Mouse (Mus musculus) hindbrain, embryonic 10.5 days (tissue): ENCODE data around the gene 9830107B12Rik. TPM values are rescaled to one million over a fixed set of nuclear protein-coding genes. Genes with fewer than 3 reads are reported as not detected.

ENCODE experiments used
- DNase-seq: peaks from one replicate; pipeline ENCODE4 v3.0.0-alpha.2; 2017; ENCODE audit warnings: low spot score
- H3K27ac ChIP-seq: fragments of 300-500 bp; sonication (generic); 2 replicates; pipeline ENCODE4 v1.5.1; 2016; ENCODE audit warnings: mild to moderate bottlenecking, moderate library complexity
- H3K27me3 ChIP-seq: fragments of 300-500 bp; sonication (generic); 2 replicates; pipeline ENCODE4 v1.6.1; 2016; ENCODE audit warnings: mild to moderate bottlenecking; ENCODE audit not compliant: poor library complexity, insufficient read depth, severe bottlenecking
- H3K36me3 ChIP-seq: fragments of 300-500 bp; sonication (generic); 2 replicates; pipeline ENCODE4 v1.6.1; 2016; ENCODE audit warnings: mild to moderate bottlenecking, moderate library complexity
- H3K4me1 ChIP-seq: fragments of 300-500 bp; sonication (generic); replicated peaks from 2 replicates; pipeline ENCODE4 v1.6.1; 2016; ENCODE audit warnings: mild to moderate bottlenecking
- H3K4me3 ChIP-seq: fragments of 300-500 bp; sonication (generic); 2 replicates; pipeline ENCODE4 v1.5.1; 2016; ENCODE audit warnings: mild to moderate bottlenecking, moderate library complexity
- H3K9me3 ChIP-seq: fragments of 300-500 bp; sonication (generic); 2 replicates; pipeline ENCODE4 v1.6.1; 2016; ENCODE audit warnings: mild to moderate bottlenecking, moderate library complexity
- WGBS: fragments of 180-500 bp; shearing (Covaris S2); methylation state at CpG from one replicate; pipeline ENCODE4 v1.1.7; 2016; 5-methylcytosine and 5-hydroxymethylcytosine counted together
- polyA plus RNA-seq: library from polyadenylated mRNA; unstranded; fragments of >200 nt; fragmentation: Nextera tagmentation; extraction: Ambion mirVana; gene quantifications from 2 replicates; pipeline ENCODE4 v1.2.1, GENCODE M21; 2016

Gene 9830107B12Rik
- polyA plus RNA-seq, 1 experiment from 2014 or later: not detected

DNA sequence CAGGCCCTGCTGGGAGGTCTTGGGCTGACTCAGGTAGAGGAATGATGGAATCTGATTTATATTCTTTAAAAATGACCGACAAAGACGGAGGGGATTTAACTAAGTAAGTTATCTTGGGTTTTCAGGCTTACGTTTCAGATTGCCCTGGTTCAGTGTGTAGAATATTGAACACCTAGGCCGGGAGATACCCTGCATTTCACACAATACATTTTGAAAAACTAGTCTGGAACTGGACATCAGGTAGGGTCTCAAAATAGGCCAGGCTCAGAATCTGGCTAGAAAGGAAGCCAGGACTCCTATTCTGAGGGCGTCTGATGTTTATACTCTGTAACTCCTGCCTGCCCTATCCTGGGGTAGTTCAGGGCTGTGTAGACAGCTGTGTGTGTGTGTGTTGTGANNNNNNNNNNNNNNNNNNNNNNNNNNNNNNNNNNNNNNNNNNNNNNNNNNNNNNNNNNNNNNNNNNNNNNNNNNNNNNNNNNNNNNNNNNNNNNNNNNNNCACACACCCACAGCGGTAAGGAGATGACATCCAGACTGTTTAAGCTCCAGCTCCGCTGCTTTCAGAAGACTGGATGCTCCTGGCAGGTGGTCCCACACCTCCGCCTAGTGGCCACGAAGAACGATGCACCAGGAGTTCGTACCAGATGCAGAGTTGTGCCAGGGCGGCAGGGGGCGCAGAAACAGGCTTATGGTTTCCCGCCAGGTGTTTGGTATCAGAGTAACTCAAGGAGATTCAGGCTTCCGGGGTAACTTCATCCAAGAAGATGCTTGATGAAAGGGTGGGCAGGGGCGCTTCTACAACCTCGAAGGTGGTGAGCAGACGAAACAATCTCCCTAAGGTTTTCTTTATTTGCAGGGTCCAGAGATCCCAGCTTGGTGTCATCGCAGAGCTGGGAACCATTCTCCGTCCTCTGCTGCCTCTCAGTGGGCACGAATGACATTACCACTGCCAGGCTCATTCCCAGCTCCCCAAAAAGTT is 45.3 kb downstream of the 9830107B12Rik start:
- peak overlapping the region; percentile 63 for H3K27ac ChIP-seq
- peaks cover 47% of the 10 kb centered on the region for H3K4me1 ChIP-seq
- peak; percentile 92 for DNase-seq
- WGBS: 13% methylated on average over 20 of the region's 21 CpGs
- H3K36me3 ChIP-seq: no peaks in the 10 kb centered on the region
- no peaks in the 10 kb centered on the region for H3K9me3 ChIP-seq
- peak overlapping the region; percentile 39 for H3K4me3 ChIP-seq
- H3K27me3 ChIP-seq: peaks cover 49% of the 10 kb centered on the region

DNA sequence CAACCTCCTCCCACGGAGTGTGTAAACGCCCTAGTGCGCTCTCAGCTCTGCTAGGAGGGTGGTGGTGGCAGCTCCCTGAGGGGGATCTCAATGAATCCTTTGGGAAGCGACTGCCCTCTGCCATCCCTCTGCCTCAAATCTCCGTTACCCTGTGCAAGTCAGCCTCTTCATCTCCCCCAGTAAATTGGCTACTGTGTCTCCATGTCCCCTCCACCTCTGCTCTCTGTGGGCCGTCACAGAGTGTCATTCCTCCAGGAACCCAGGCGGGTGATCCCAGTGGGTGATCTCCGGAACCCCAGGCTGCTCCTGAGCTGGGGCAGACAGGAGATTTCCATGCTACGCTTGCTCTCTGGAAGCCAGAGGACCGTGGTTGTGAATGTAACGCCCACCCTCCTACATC is 46.8 kb downstream of the 9830107B12Rik start:
- DNase-seq: peak; percentile 27
- Histone ChIP-seq H3K27me3 (peaks cover 63% of the 10 kb centered on the region), H3K27ac (peak overlapping the region; percentile 81), H3K36me3 (no peaks in the 10 kb centered on the region), H3K4me3 (peak overlapping the region; percentile 51), H3K4me1 (peaks cover 60% of the 10 kb centered on the region), H3K9me3 (no peaks in the 10 kb centered on the region)
- 6% methylated on average over 11 of the region's 11 CpGs for WGBS

DNA sequence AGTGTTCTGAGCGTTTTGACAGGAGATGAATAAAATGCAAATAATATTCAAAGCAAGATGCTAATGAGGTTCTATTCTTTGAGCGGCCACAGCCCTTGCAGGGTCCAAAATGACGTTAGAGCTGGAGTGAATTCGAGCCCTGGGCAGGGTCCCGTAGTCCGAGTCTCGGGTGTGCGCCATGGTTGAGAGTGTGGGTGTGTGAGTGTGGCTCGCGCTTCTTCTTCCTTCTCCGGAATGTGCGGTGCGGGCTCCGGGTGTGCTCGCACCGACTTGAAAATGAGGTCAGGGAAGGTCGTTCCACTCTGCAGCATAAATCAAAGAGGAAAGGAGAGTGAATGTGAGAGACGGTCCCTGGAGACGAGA is 47.6 kb downstream of the 9830107B12Rik start:
- peak overlapping the region; percentile 81 for H3K27ac ChIP-seq
- peak overlapping the region; percentile 51 for H3K4me3 ChIP-seq
- no peaks in the 10 kb centered on the region for H3K36me3 ChIP-seq
- peaks cover 3% of the 10 kb centered on the region; the same call in 1 of the 2 replicates for H3K9me3 ChIP-seq
- DNase-seq: peak; percentile 57
- under 1% methylated on average over 19 of the region's 19 CpGs for WGBS
- peaks cover 71% of the 10 kb centered on the region for H3K27me3 ChIP-seq
- H3K4me1 ChIP-seq: peaks cover 60% of the 10 kb centered on the region

DNA sequence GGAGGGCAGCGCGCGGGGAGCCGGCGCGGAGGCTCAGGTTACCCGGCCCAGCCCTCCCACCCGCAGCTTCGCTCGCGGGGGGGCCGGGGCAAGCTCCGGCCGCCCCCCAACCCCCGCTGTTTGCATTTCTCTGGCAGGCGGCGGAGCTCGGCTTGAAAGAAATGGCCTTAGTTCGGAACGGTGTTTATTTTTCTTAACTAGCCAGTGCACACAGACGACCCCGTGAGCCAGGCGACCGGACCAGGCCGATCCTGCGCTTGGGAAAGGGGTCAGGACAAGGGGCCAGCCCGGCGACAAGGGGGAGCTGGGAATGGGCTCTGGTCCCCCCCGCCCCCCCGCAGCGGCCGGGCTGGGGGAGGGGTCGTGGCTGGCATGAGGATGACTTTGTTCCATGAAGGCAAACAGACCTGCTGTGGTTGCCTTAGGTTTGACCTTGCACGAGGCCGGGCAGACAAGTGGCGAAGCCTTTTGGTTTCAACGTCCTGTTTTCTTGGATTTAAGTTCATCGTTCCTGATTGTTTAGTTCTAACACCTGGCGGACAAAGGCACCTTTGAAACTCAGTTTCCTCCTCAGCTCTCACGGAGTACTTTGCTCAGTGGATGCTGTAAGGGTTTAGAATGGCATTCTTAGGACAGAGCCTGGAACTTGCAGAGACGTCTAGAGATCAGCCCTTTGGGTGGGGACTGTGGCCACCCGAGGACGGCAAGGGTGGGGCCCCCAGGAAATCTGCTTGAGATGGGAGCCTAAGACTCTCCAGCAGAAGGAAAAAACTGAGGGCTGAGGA is 48.1 kb downstream of the 9830107B12Rik start:
- Histone ChIP-seq H3K4me1 (peaks cover 60% of the 10 kb centered on the region), H3K27ac (peak overlapping the region; percentile 81), H3K9me3 (peaks cover 7% of the 10 kb centered on the region; the same call in 1 of the 2 replicates), H3K27me3 (peaks cover 77% of the 10 kb centered on the region), H3K4me3 (peak overlapping the region; percentile 51), H3K36me3 (no peaks in the 10 kb centered on the region)
- WGBS: under 1% methylated on average over 42 of the region's 43 CpGs
- DNase-seq: peak; percentile 83

DNA sequence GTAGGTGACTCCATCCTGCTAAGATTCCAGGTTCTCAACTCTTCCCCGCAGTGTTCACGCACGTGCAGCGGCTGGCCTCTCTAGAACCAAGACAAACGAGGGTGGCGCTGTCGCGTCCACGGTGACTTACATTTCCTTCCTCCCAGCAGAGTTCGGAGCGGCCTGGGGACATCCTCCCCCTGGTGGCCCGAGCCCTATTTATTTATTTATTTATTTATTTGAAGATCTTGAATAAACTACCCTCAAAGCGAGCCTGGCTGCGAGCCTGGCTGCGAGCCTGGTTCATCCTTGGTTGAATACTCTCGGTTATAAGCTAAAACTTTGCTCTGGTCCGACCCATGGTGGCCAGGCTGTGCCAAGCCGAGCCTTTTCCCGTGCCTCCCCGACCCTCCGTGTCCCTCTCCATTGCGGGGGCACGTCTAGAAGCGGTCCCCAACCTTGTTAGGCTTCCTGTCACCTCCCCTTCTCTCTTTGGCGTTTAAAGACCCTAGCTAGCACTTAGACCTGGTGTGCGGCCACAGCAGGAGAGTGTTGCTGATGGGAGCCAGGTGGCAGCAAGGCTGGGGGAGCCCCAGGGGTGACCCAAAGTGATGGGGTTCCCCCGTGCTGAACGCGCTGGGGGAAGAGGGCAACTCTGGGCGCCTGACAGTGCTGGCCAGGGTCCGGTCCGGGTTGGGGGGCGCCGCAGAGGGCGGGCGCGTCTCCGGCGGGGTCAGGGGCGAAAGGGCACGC is 48.9 kb downstream of the 9830107B12Rik start:
- Histone ChIP-seq H3K27me3 (peaks cover 77% of the 10 kb centered on the region), H3K9me3 (peaks cover 7% of the 10 kb centered on the region; the same call in 1 of the 2 replicates), H3K36me3 (no peaks in the 10 kb centered on the region), H3K4me1 (peaks cover 60% of the 10 kb centered on the region), H3K4me3 (peak overlapping the region; percentile 51), H3K27ac (peak overlapping the region; percentile 81)
- DNase-seq: peak; percentile 73
- WGBS: 1% methylated on average over 40 of the region's 41 CpGs

DNA sequence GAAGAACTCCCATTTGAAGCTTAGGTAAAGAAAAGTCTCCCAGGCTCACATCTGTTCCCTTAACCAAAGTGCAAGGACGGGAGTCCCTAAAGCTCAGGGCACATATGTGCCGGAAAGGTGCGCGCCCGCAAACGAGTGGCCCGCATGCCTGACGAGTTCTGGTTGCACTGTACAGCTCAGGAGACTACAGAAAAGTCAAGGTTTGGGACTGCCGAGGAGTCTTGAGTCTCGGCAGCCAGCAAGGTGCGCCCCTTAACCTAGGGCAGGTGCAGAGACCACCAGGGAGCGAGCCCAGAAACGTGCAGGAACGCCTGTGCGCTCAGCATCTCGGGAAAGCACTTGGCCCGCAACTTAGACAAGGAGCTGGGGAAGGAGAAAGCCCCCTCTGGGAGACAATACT is 49.7 kb downstream of the 9830107B12Rik start:
- Histone ChIP-seq H3K9me3 (peaks cover 7% of the 10 kb centered on the region; the same call in 1 of the 2 replicates), H3K4me1 (peaks cover 60% of the 10 kb centered on the region), H3K4me3 (peak overlapping the region; percentile 51; the same call in 1 of the 2 replicates), H3K27ac (peak overlapping the region; percentile 81; the same call in 1 of the 2 replicates), H3K36me3 (no peaks in the 10 kb centered on the region), H3K27me3 (peaks cover 77% of the 10 kb centered on the region)
- DNase-seq: peak; percentile 44
- 2% methylated on average over 17 of the region's 17 CpGs for WGBS

DNA sequence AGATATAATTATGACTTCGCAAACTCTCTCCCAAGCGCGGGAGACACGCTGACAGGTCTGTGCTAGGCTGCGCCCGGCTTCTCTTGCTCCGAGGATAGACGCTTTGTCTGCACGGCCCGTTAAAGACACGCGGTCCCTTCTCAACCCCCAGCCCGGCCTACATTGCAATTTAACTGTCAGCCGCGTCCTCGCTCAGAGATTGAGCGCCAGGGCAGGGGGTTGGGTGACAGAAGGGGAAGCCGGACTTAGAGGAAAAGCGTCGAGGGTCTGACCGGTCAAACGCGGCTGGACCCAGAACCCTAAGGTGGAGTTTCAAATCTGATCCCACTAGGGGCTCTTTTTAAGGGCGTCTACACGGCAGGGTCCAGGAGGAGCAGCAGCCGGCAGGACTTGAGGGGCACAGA is 50.3 kb downstream of the 9830107B12Rik start:
- Histone ChIP-seq H3K36me3 (no peaks in the 10 kb centered on the region), H3K4me1 (peaks cover 63% of the 10 kb centered on the region), H3K27me3 (peaks cover 81% of the 10 kb centered on the region), H3K4me3 (peak overlapping the region; percentile 51), H3K27ac (peak overlapping the region; percentile 59), H3K9me3 (peaks cover 7% of the 10 kb centered on the region; the same call in 1 of the 2 replicates)
- DNase-seq: peak; percentile 67
- under 1% methylated on average over 26 of the region's 26 CpGs for WGBS

DNA sequence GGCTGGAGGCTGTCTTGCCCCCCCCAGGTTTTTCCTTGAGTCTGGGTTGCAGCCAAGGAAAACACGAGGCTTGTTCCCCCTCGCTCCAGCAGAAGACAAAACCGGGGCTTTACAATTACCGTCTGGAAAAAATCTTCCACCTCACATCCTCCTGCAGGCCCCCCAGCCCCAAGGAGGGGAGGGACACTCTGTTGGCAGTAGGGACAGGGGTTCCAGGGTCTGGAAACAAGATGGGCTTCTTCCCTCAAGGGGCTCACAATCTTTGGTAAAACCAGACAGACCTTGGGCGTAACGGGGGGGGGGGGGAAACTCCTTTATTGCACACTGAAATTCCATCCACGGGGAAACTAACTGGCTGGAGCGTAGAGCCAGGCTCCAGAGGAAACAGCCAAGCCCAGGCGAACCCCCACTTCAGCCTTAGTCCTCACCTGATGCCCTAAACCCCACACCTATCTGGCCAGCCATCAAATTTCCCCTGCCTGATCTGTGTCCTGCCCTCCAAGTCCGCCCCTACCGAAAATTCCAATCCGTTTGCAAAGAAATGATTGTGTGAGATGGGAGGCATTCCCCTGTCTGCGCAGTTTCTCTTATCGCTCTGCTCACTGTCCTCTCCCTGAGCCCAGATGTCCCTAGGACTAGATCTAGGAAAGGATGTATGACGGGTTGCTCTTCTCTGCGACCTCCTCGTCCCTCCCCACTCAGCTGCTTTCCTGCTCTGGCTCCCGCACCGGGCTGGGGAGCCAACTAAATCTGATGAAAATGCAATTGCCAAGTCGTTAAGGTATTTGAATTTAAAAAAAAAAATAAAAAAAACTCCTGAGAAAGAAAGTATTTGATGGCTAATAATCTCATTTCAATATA is 51.0 kb downstream of the 9830107B12Rik start:
- H3K4me3 ChIP-seq: peak overlapping the region; percentile 51; the same call in 1 of the 2 replicates
- H3K9me3 ChIP-seq: peaks cover 7% of the 10 kb centered on the region; the same call in 1 of the 2 replicates
- peaks cover 75% of the 10 kb centered on the region for H3K27me3 ChIP-seq
- DNase-seq: peak; percentile 17
- H3K36me3 ChIP-seq: no peaks in the 10 kb centered on the region
- peaks cover 64% of the 10 kb centered on the region for H3K4me1 ChIP-seq
- peak overlapping the region; percentile 17 for H3K27ac ChIP-seq
- WGBS: 7% methylated on average over 20 of the region's 20 CpGs

DNA sequence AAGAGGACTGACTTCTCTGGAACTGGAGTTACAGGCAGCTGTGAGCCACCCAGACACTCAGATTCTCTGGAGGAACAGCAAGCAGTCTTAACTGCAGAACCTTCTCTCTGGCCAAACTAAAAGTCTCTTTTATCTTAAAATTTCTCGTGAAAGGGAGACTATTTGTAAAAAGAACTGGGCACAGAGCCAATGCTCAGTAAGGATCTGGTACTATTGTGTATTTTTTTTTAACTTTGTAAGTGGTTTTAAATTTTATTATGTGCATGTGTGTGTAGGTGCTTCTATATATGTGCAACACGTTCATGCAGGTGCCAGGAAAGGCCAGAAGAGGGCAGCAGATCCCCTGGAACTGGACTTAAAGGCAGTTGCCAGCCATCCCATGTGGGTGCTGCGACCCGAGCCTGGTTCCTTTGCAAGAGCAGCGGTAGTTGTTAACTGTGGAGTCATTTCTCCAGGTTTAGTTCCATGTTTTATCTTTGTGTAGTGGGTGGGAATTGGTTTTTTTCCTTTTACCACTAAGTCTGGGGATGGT is 52.7 kb downstream of the 9830107B12Rik start:
- WGBS: 83% methylated on average over 5 of the region's 5 CpGs
- H3K27me3 ChIP-seq: peaks cover 58% of the 10 kb centered on the region

DNA sequence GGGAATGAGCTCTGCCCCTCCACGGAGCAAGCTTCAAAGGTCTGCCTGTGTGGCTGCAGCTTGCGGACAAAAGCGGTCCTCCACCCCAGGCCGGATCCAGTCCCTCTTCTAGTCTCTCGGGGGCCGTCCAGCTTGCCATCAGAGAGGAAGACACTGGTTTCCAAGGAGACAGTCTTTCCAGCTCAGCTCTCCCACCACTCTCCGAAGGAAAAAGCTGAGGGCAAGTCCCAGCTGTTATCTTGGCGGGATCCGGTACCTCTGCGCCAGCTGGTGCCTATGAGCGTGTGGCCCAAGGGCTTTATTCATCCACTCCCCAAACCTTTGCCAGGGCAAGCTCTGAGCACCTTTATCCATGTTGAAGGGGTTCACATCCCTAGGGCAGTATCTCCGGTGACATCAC is 55.8 kb downstream of the 9830107B12Rik start:
- Histone ChIP-seq H3K27ac (0 out of 2 replicates have a peak overlapping the region, but pooled peaks have one; percentile 45), H3K36me3 (no peaks in the 10 kb centered on the region), H3K4me3 (no peak overlapping the region), H3K4me1 (peaks cover 24% of the 10 kb centered on the region), H3K27me3 (peaks cover 27% of the 10 kb centered on the region), H3K9me3 (peaks cover 7% of the 10 kb centered on the region; the same call in 1 of the 2 replicates)
- peak; percentile 11 for DNase-seq
- WGBS: 63% methylated on average over 12 of the region's 12 CpGs

More for the DNA sequence above, 52.7 kb downstream of the 9830107B12Rik start:
- DNase-seq: no peak
- Histone ChIP-seq H3K4me1 (peaks cover 55% of the 10 kb centered on the region), H3K27ac (no peak overlapping the region), H3K9me3 (peaks cover 7% of the 10 kb centered on the region; the same call in 1 of the 2 replicates), H3K4me3 (no peak overlapping the region), H3K36me3 (no peaks in the 10 kb centered on the region)

DNA sequence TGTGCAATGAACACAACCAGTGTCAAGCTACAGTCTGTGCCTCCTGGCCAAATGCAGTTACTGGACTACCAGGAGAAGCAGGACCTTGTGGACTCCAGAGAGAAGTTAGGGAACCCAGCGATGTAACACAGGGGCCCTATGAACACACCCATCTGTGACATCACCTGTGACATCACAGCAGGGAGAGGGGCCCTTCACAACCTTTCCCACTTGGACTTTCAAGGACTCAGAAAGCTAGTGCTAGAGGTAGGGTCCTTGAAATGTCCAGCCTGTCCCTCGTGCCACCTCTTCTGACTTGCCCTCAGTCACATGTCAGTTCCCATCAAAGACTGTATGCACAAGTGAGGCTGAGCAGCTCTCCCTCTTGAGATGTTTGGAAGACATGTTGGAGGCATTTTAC is 56.6 kb downstream of the 9830107B12Rik start:
- no peak for DNase-seq
- no peak overlapping the region for H3K27ac ChIP-seq
- no peak overlapping the region for H3K4me3 ChIP-seq
- WGBS: 79% methylated on average over 2 of the region's 2 CpGs
- peaks cover 19% of the 10 kb centered on the region for H3K27me3 ChIP-seq
- H3K4me1 ChIP-seq: peaks cover 16% of the 10 kb centered on the region
- no peaks in the 10 kb centered on the region for H3K36me3 ChIP-seq
- H3K9me3 ChIP-seq: peaks cover 7% of the 10 kb centered on the region; the same call in 1 of the 2 replicates
